9 mouse cellular contexts compared by ENCODE assay signal in the genomic region with DNA sequence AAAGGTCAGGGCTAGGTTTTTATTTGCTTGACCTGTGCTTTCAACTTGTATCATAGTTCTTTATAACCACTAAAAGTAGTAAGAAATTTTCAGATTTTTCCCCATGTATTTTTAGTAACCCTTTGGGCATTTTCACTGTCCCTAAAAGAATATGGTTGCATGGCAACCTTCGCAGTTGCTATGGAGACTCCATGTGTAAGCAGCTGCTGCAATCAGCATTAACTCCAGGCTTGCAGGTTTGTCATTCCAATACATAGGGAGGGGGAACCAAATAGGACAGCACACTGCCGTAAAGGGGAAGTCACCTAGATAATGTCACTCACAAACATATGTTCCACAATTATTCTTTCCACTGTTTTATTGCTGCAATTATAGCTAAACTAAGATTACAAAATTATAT.
DNase-seq lines count a peak whose midpoint lies in the region; ATAC-seq and TF ChIP-seq lines count a peak whose summit lies in the region.
"Had no signal": no experiment of that assay in that cellular context is flagged by ENCODE, and none has a peak within 500 bp of the region (broad histone marks: within the 10 kb centered on the region; RNA-seq: fewer than 3 reads in every experiment).

No protein-coding gene starts in this region.

- intact Hi-C loops in left cerebral cortex, postnatal 36 days (cut with DNase I), result loop anchor here (5.0 to 10.0 kb wide), 2 partner anchors 167 to 805 kb away; no protein-coding TSS in a partner anchor

- WGBS in forebrain, embryonic 12.5 days, result 30% methylated on average over 2 of the region's 2 CpGs
- WGBS in hindbrain, embryonic 14.5 days, result 8% methylated on average over 2 of the region's 2 CpGs
- 50% methylated on average over 2 of the region's 2 CpGs for WGBS in lung, postnatal 0 days
- 47% methylated on average over 2 of the region's 2 CpGs for WGBS in liver, embryonic 11.5 days

- no peak for TF ChIP-seq EP300 in lung, postnatal 0 days (IDR thresholded peaks at IDR 0.05)

- H3K4me3 ChIP-seq in forebrain, embryonic 12.5 days (replicated peaks), result no peak overlapping the region
- no peak overlapping the region for H3K4me3 ChIP-seq in hindbrain, embryonic 14.5 days (replicated peaks; ENCODE audit: low read length)
- H3K4me3 ChIP-seq in lung, postnatal 0 days (ENCODE audit: low read depth, low read length), result no peak overlapping the region
- no peak overlapping the region for H3K4me3 ChIP-seq in liver, embryonic 11.5 days (ENCODE audit: low read depth, low read length)
- H3K4me3 ChIP-seq: heart, embryonic 15.5 days; liver, embryonic 13.5 days had no signal

- no peak overlapping the region for H3K4me2 ChIP-seq in forebrain, embryonic 12.5 days
- H3K4me2 ChIP-seq in hindbrain, embryonic 14.5 days (replicated peaks), result peak overlapping the region; percentile 47
- no peak overlapping the region for H3K4me2 ChIP-seq in lung, postnatal 0 days (replicated peaks; ENCODE audit: low read depth, low read length)
- H3K4me2 ChIP-seq in liver, embryonic 11.5 days, result no peak overlapping the region
- H3K4me2 ChIP-seq: heart, embryonic 15.5 days; liver, embryonic 13.5 days had no signal

- peak; percentile 82 for ATAC-seq in forebrain, embryonic 12.5 days (ENCODE audit: low FRiP score)
- ATAC-seq in hindbrain, embryonic 14.5 days (ENCODE audit: low FRiP score), result peak; percentile 93
- no peak for ATAC-seq in lung, postnatal 0 days
- ATAC-seq in liver, embryonic 11.5 days (replicated peaks; ENCODE audit: low FRiP score), result no peak

- peak; percentile 78 for DNase-seq in hindbrain, embryonic 14.5 days (ENCODE audit: low spot score)
- DNase-seq in left cerebral cortex, postnatal 36 days (ENCODE audit: low spot score in 2 of 2), result peak; percentile 50 to 60
- peak; percentile 73 to 82 for DNase-seq in right cerebral cortex, adult 2 months (ENCODE audit: low spot score in 2 of 2)
- no peak for DNase-seq in lung, postnatal 0 days (ENCODE audit: low spot score)
- DNase-seq in kidney, postnatal 4 days, result no peak
- DNase-seq in liver, embryonic 11.5 days (ENCODE audit: low spot score), result no peak
- DNase-seq: liver, embryonic 13.5 days had no signal

- peaks cover 14% of the 10 kb centered on the region for H3K27me3 ChIP-seq in forebrain, embryonic 12.5 days
- H3K27me3 ChIP-seq in hindbrain, embryonic 14.5 days (ENCODE audit: control insufficient read depth, insufficient read depth, low read length), result peaks cover 3% of the 10 kb centered on the region; the same call in 1 of the 2 replicates
- H3K27me3 ChIP-seq in lung, postnatal 0 days (replicated peaks; ENCODE audit: insufficient read depth, low read length), result no peaks in the 10 kb centered on the region
- H3K27me3 ChIP-seq in liver, embryonic 11.5 days (replicated peaks; ENCODE audit: control insufficient read depth, insufficient read depth, low read length), result no peaks in the 10 kb centered on the region
- H3K27me3 ChIP-seq: heart, embryonic 15.5 days; liver, embryonic 13.5 days had no signal

- TF ChIP-seq CTCF in lung, postnatal 0 days (IDR thresholded peaks at IDR 0.05), result no peak

- H3K36me3 ChIP-seq in forebrain, embryonic 12.5 days (replicated peaks), result no peaks in the 10 kb centered on the region
- no peaks in the 10 kb centered on the region for H3K36me3 ChIP-seq in hindbrain, embryonic 14.5 days (replicated peaks; ENCODE audit: control insufficient read depth, insufficient read depth)
- no peaks in the 10 kb centered on the region for H3K36me3 ChIP-seq in lung, postnatal 0 days (ENCODE audit: insufficient read depth, low read length)
- H3K36me3 ChIP-seq in liver, embryonic 11.5 days (ENCODE audit: control insufficient read depth, insufficient read depth, low read length), result no peaks in the 10 kb centered on the region
- H3K36me3 ChIP-seq: heart, embryonic 15.5 days; liver, embryonic 13.5 days had no signal

- H3K4me1 ChIP-seq in forebrain, embryonic 12.5 days, result peaks cover 16% of the 10 kb centered on the region
- H3K4me1 ChIP-seq in hindbrain, embryonic 14.5 days (replicated peaks; ENCODE audit: control insufficient read depth, insufficient read depth, low read length), result peaks cover 14% of the 10 kb centered on the region; the same call in 1 of the 2 replicates
- H3K4me1 ChIP-seq in lung, postnatal 0 days (ENCODE audit: insufficient read depth, low read depth, low read length), result no peaks in the 10 kb centered on the region
- H3K4me1 ChIP-seq in liver, embryonic 11.5 days (replicated peaks; ENCODE audit: control insufficient read depth, insufficient read depth, low read length), result no peaks in the 10 kb centered on the region
- H3K4me1 ChIP-seq: liver, embryonic 13.5 days had no signal

- H3K9me3 ChIP-seq in forebrain, embryonic 12.5 days, result no peaks in the 10 kb centered on the region
- H3K9me3 ChIP-seq in hindbrain, embryonic 14.5 days (ENCODE audit: control insufficient read depth, low read length), result no peaks in the 10 kb centered on the region
- H3K9me3 ChIP-seq in lung, postnatal 0 days (ENCODE audit: low read length), result no peaks in the 10 kb centered on the region
- no peaks in the 10 kb centered on the region for H3K9me3 ChIP-seq in liver, embryonic 11.5 days (ENCODE audit: control insufficient read depth, low read length)
- H3K9me3 ChIP-seq: heart, embryonic 15.5 days; liver, embryonic 13.5 days had no signal

- H3K9ac ChIP-seq in forebrain, embryonic 12.5 days, result no peak overlapping the region
- peak overlapping the region; percentile 33 for H3K9ac ChIP-seq in hindbrain, embryonic 14.5 days
- H3K9ac ChIP-seq in lung, postnatal 0 days (replicated peaks; ENCODE audit: low read depth), result no peak overlapping the region
- H3K9ac ChIP-seq in liver, embryonic 11.5 days (ENCODE audit: low read depth, low read length), result no peak overlapping the region
- H3K9ac ChIP-seq: heart, embryonic 15.5 days; liver, embryonic 13.5 days had no signal

- peak overlapping the region; percentile 66; the same call in 1 of the 2 replicates for H3K27ac ChIP-seq in forebrain, embryonic 12.5 days
- H3K27ac ChIP-seq in hindbrain, embryonic 14.5 days, result peak overlapping the region; percentile 94
- no peak overlapping the region for H3K27ac ChIP-seq in lung, postnatal 0 days (ENCODE audit: low read length)
- H3K27ac ChIP-seq in liver, embryonic 11.5 days (ENCODE audit: low read depth, low read length), result no peak overlapping the region
- H3K27ac ChIP-seq: heart, embryonic 15.5 days; liver, embryonic 13.5 days had no signal

Comparison
In these comparisons a context has a peak if more than half of its experiments do, and no peak if none do; other contexts are left out.
1. ATAC-seq: peak in forebrain, embryonic 12.5 days (single experiment) and hindbrain, embryonic 14.5 days (single experiment); none in lung, postnatal 0 days (single experiment) and liver, embryonic 11.5 days (single experiment).
2. H3K27ac ChIP-seq: peak in forebrain, embryonic 12.5 days (single experiment) and hindbrain, embryonic 14.5 days (single experiment); none in lung, postnatal 0 days (single experiment) and liver, embryonic 11.5 days (single experiment).
3. DNase-seq: peak in hindbrain, embryonic 14.5 days (single experiment), left cerebral cortex, postnatal 36 days (2 of 2) and right cerebral cortex, adult 2 months (2 of 2); none in lung, postnatal 0 days (single experiment), kidney, postnatal 4 days (0 of 2) and liver, embryonic 11.5 days (single experiment).